Mouse (Mus musculus): Measurements from ENCODE around the gene Klhl35.

Gene Klhl35

DNA sequence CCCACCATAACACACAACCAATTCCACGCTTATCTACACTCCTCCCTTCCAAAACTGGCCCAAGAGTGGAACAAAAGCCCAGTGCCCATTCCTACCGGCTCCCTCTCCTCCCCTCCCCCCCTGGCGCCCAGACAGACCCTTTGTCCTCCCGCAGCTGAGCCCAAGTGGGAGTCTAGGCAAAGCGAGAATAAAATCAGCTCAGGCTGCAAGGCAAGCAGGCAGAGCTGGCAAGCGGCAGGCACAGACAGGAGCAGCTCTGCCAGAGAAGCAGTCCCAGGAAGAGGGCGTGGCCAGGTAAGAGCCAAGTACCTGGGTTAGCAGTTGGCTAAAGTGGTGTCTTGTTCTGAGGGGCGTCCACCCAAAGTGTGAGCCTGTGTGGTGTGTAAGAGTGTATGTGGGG, at the start of gene Klhl35:
Gene Klhl35, plus strand, starts transcription at position 194 of the 400 bp plus-strand sequence.
- no peak for DNase-seq

DNA sequence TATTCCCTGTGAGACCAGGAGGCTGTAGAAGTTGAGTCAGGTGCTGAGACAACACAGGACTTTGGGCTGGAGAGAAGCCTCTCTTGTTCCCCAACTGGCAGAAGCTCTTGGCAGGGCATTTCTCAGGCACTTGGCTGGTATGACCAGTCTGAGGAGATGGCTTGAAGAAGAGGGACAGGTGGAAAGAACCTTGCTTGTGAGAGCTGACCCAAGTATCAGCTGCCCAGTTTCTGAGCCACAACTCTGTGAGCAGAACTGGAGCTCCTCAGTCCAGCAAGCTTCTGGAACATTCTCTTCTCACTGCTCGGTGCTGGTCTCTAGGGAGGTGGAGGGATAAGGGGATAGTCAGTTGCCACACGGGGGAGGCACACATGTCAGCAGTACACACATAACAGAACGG, 46.5 kb upstream of the Klhl35 start:
- DNase-seq: no peak

DNA sequence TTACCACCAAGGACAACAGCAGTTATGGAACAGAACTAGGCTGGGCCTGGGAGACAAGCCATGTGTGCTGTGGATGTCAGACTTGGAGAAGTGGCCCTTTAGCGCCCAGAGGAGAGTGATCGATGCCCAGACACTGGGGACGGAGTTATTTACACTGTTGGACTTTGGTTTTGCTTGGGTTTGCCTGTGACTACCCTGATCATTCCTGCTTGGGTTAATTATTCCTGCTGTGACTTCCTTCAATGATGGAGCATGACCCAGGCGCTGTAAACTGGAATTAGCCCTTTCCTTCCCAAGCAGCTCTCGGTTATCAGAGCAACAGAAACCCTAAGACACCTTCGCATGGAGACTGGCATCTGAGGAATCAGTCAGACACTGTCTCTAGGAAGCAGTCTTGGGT, 44.8 kb upstream of the Klhl35 start:
- no peak for DNase-seq

DNA sequence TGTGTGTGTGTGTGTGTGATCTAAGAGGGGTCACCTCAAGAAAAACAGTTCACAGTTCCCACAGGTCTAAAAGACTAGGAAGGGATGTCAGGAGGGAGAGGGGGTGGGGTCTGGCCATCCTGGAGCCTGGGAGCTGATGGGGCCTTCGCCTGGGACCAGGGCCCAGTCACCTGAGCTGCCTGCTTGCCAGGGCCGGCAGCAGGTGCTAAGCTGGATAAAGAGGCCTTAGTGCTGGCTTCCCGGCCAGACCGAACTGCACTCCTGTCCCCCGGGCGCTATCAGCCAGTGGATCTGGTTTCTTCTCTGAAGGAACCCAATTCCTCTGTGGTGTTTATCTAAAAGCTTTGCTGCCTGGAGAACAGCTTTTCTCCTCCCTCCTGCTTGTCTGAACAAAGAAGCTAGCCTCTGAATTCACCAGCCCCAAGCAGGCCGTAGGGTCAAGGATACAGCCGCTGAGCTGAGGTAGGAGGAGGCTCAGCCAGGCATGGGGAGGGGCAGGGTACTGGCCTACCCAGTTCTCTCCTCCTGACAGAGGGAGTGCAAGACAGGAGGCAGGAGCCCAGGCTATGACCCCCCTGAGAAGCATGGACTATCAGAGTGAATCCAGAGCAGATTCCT, 41.2 kb upstream of the Klhl35 start:
- DNase-seq: no peak

DNA sequence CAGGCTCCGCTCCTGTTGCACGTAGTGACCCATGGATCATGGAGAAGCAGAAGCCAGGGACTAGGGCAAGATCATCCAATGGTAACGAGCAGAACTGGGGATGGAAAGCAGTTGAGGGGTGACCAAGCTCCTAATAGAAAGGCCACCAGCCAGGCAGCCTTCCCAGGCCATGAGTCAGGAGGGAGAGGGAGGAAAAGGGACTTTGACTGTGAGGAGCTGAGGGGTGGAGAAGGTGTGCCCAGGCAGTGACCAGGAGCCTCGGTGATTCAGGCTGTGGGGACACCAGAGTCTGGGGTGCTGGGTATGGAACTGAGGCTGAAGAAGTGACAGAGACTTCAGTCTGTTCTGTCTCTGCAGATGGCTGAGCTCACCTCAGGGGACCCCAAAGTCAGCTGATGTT, 40.1 kb upstream of the Klhl35 start:
- no peak for DNase-seq

DNA sequence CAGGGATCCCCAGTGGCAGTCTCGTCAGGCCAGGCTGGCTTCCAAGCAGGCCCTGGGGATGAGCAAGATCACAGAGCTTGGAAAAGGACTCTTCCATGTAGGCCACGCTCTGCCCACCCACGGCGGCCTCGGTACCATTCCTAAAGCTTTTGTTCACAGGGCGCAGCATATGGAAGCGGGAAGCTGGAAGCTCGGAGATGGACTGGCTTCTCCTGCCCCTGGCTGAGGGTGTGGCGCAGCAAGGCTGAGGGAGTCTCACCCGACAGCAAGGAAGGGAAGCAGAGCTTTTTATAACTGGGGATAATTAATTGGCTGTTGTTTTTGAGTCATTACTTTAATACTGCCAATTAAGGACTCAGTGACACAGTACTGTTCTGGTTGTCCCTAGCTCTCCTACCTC, 38.8 kb upstream of the Klhl35 start:
- DNase-seq: no peak

DNA sequence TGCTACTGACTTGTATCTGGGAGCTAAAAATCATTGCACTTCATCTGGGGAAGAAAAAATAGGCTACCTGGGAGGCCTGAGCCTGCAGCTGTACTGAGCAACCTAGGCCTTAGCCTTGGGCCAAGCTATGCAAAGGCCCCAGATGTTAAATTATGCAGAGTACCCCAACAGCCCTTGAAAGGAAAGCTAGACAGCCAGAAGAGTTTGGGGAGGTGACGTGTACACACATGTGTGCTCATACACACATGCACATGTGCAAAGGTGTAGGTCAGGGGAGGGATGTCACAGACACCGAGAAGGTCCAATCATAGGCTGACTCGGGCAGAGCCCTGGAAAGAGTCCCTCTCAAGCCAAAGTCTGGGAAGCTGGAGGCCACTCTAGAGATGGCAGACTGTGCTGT, 37.8 kb upstream of the Klhl35 start:
- DNase-seq: no peak

DNA sequence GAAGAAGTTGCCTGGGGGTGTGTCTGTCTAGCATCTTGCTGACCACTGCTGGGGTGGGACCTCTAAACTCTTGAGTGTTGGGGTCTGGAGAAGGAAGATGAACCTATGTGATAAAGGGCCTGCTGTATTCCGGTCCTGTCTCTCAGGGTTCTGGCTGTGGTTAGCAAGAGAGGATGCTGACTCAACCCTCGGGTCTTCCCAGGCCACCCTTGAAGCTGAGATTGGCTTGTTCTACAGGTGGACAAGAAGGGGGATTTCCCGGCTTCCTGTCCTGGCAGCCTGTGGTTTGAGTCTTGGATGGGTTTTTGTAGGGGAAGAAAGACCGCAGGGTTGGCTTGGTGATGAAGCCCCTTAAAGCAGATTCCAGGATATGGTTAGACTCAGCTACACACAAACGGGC, 37.0 kb upstream of the Klhl35 start:
- no peak for DNase-seq

DNA sequence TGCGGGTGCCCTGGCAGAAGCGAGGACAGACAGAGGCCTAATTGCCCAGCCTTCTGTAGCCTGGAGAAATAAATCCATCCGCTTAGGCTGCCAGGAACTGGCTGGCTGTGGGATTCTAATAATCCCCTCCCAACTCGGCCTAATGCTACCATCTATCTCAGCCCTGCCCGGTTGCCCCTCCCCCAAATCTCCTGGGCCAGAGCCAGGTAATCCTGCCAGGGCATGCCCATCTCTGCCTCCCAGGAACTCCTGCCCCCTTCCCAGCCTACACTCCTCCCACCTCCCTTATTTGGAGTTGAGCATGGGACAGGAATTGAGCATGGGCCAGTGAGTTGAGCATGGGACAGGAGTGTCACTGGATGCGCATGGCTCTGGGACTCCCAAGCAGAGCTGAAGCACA, 36.0 kb upstream of the Klhl35 start:
- no peak for DNase-seq

DNA sequence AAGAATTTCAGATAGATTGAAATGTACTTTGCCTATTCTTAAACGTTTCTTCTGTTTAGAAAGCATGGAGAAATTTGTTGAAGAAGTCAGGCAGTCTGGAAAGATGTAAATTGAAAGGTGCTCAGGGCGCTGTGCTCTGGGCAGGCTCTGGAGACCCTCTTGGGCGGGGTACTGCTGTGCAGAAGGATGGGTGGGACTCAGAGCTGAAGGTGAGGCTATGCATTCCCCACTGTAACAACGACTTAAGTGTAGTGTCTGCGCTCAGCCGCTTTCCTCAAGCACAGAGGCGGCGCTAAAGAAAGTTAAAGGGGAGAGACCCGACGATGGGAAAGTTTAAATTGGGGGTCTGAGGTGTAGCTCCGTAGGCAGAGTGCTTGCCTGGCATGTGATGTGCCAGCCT, 35.6 kb upstream of the Klhl35 start:
- DNase-seq: no peak

DNA sequence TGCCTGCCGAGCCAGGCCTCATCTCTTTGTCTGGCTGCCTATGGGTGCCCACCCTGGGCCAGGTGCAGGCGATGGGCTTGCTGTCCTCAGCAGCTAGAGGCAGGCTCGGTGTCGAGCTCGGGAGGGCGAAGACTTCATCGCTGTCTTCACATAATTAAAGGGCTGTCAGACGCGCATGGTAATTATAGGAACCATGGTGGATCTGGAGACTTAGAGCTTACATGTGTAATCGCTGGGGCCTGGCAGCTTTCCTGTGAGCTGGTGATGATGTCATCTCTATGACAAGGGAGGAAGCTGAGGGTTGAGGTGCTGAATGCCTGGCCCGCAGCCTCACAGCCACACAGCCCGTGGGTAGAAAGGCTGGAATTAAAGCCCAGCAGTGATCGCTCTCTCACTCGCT, 33.6 kb upstream of the Klhl35 start:
- DNase-seq: peak; percentile 71

DNA sequence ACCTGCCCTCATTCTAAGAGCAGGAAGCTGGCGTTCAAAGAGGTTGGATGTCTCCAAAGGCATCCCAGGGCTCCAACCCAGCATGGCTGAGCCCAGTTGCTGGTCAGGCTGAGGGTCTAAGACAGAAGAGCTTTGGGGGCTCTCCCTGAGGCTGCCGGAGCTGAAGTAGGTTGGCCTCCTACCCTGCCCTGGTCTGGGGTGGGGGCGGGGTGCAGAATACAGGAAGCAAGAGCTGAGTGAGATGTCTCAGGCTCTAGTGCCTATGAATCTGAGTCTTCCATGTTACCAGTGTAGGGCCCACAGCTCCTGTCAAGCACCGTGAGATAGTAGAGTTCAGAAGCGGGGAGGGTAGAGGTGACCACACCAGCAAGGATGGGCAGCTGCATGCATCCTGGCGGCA, 32.9 kb upstream of the Klhl35 start:
- DNase-seq: no peak

DNA sequence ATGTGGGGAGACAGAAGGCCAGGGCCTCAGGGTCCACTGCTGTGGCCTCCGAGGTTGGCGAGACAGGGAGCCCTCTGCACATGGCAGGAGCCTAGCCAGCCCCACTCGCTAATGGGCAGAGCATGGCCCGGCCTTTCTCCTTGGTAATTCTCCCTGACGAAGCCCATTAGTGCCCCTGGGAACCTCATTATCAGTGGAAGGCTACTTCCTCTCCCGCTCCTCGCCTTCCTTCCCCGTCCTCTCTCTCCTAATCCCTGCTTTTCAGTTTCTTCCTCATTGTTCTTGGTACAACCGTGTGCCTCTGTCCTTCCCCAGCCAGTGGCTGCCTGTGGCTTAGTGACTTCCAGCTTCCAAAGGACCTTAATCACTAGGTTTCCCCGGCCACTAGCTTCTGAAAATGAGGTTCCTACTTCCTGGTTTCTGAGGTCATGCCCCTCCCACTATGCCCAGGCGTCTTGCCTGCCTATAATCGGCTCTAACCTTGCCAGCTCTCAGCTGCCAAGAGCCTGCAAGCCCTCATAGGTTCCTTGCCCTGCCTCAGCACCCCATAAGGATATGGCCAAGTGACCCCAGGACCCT, 31.0 kb upstream of the Klhl35 start:
- DNase-seq: no peak

DNA sequence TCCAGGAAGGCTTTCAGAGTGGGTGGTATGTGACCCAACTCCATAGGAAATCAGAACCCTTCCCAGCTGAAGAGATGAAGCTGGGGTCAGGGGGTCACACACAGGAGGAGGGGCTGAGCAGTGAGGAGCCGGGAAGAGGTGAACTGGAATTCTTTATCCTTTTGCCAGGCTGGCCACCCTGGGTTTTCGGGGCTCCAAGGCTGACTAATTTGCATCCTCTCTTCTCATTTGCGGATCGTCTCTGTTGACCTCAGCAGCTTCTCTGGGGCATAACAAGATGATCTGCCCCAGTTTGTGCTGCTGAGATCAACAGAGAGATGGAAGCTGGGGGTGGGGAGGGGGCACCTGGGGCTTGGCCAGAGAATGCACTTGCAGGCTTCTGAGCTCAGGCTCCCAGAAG, 29.3 kb upstream of the Klhl35 start:
- no peak for DNase-seq

DNA sequence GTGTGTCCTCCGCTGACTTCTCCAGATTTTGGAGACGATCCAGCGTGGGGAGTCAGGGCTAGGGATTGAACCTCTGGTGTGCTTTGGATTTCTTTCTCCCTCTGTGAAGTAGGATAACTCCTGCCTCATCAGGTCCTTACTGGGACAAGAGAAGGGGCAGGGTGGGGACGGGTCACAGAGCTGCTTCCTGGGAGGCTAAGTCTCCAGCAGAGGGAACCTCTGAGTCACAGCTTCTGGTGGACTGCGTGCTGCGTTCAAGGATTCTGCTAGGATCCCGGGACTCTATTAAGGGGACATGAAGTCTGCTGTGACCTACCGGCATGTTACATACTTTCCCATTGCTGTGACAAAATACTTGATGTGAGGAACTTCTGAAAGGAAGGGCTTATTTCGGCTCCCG, 26.9 kb upstream of the Klhl35 start:
- DNase-seq: no peak

DNA sequence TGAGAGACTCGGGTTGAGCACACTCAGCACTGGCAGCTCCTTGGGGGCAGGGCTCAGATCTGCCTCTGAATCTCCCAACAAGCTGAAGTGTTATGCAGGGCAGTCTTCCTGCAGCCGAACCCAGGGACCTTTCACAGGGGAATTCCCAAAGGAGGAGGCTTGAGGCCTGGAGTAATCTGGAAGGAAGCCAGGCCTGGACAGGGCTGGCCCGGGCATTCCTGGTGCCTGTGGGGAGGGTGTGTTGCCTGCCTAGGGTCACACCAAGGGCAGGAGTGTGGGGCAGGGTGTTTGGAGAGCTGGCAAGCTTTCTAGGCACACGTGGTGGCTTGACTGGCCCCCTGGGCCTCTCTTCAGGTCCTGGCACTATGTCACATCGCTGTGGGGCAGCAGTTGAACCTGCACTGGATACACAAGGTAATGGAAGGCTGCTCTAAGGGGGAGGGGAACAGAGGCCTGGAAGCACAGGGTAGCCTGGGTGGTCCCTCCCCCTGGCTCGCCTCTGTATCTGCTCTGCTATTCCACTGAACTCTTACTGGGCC, 24.2 kb upstream of the Klhl35 start:
- no peak for DNase-seq

DNA sequence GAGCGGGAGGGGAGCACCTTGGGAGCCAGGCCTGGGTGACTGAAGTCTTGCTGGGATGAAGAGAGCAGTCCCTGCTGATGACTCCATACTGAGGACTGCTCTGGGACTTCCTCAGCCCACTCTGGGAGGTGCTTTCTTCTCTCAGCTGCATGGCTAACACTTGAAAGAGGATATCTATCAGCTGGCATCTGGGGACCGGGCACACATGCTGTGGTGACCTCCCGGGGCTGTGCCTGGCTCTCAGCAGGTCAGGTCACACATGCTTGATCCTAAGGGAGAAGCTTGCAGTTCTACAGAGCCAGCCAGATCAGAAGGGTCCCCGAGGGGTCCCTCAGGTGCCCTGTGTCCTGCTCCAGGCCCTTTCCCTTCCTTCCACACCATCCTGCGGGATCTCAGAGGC, 22.6 kb upstream of the Klhl35 start:
- no peak for DNase-seq

DNA sequence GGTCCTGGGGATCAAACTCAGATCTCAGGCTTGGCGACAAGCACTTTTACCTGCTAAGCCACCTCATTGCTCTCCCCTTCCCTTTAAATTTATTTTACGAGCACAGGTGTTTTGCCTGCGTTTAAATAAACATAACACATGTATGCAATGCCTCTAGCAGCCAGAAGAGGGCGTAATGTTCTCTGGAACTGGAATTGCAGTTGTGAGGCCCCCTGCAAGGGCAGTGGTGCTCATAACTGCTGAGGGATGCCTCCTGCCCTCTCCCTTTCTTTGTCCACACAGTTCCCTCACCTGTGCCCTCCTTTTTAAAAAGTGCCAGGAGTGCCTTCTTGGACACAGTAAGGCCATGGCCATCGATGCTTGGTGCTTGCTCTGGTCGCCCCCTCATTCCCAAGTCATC, 21.8 kb upstream of the Klhl35 start:
- DNase-seq: no peak

DNA sequence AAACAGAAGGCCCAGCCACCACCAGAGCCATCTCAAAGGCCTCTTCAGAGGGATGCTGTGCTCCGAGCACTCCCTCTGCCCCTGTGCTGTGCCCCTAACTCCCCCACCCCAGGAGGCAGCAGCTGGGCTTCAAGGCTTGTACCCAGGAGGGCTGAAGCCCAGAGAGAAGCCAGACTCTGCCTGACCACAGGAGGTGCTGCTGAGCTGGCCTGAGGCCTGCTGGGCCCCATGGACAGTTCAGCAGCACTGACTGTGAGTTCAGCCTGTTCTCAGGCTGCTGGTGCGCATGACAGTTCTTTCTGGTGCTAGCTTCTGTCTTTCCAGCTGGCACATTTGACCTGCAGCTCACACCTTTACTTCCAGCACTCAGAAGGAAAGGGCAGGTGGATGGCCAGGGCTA, 20.0 kb upstream of the Klhl35 start:
- no peak for DNase-seq

DNA sequence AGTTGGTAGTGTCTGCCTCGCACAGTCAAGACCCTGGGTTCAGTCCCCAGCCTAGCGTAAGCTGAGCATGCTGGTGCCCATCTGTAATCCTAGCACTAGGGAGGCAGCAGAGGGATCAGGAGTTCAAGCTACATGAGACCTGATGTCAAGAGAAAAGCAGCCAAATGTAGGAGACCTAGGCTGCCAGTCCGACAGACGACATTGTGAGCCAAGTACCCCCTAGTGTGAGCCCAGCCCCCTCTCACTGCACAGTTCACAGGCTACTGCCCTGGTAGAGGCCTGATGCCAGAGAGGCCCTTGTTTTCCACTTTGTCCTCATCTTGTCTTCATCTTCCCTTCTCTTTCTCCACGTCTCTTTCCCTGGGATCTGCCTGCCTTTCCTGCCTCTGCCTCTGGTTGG, 18.5 kb upstream of the Klhl35 start:
- no peak for DNase-seq

DNA sequence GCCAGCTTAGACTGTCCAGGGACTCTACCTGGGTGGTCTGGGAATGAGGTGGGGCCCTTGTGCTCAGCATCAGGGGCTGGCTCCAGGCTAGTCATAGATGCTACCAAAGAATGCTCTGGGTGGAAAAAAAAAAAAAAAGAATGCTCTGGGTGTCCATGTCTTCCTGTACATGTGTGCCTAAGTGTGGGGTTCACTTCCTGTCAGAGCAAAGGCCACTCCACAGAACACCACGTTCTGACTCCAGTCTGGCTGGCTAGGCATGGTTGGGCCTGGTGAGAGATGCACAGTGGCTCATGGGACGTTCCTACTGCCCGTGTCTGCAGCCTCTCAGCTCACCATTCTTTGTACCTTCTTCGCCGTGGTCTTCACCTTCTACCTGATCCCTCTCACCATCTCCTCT, 17.2 kb upstream of the Klhl35 start:
- DNase-seq: no peak

DNA sequence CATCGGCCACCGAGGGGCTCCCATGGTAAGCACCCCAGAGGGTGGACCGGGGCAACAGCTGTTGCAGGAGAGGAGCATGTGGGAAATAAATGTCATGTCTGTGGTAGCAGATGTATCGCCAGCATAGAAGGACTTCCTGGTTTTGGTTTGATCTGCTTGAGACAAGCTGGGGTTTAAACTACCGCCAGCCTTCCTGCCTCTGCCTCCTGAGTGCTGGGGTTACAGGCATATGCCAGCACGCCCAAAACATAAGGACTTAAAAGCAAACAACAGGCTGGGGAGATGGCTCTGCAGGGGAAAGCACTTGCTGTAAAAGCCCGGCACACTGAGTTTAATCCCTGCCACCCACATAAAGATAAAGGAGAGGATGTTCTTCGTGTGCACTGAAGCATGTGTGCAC, 16.7 kb upstream of the Klhl35 start:
- no peak for DNase-seq

DNA sequence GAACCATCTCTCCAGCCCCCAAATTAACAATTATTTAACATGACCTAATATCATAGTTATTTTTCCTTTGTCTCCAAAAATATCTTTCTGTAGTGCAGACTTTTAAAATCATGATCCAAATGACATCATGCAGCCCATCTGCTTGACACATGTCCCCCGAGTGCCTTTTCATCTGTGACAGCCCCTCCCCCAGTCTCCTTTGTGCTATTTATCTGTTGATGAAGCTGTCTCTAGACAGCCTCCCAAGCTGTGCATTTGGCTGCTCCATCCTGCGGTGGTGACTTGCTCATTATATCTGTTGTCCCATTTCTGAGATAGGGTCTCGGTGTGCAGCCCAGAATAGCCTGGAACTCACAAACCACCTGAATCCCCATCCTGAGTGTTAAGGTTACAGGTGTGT, 16.1 kb upstream of the Klhl35 start:
- DNase-seq: no peak

DNA sequence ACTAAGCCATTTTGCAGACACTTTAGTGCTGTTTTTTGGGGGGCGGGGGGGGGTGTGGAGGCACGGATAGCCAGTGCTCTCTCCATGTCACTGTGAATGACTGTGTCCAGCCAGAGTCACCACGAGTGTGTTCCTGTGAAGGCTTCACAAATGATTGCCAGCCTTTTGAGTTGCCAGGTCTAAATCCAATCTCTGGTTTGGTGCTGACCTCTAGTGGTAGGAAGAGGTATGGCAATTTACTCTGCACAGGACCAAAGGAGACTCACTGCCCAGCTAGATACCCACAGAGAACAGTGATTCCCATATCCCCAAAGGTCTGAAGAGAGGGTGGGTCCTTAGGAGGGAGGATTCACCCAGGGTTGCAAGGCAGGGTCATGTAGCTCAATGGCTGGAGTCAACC, 15.1 kb upstream of the Klhl35 start:
- DNase-seq: peak; percentile 44

DNA sequence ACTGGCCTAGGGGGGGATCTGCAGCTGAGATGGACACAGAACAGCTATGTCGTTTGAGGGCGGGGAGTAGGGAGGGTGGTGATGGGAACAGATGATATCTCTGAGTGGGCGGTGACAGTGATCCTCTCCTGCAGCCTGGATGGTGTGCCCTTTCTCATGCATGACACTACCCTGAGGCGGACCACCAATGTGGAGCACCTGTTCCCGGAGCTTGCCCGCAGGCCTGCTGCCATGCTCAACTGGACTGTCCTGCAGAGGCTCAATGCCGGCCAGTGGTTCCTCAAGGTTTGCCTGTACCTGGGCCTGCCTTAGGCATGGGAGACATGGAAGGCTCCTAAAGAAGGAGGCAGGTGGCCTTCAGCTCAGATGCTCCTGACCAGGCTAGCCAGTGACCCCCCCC, 12.9 kb upstream of the Klhl35 start:
- no peak for DNase-seq
